Mouse (Mus musculus) spleen, adult 12 weeks (tissue): ENCODE results near the gene Gm21860.
"Not testable (repeated sequence)": the region's sequence is repeated elsewhere in the genome, so short reads cannot be mapped to it uniquely, and the experiment has no call there.

Source experiments
- DNase-seq: peaks from one replicate; pipeline ENCODE4 v3.0.0; 2022; ENCODE audit warnings: low spot score

Gm21860 gene

GRCm38 (mm10) chrY:90732101-90732542, 22.5 kb downstream of the Gm21860 start:
- peak; percentile 70 for DNase-seq

- DNase-seq: not testable (repeated sequence)
Observed at GRCm38 (mm10) chrY:90731593-90731955, 23.0 kb downstream of the Gm21860 start.

- not testable (repeated sequence) for DNase-seq
Observed at GRCm38 (mm10) chrY:90730908-90731592, 23.6 kb downstream of the Gm21860 start.

GRCm38 (mm10) chrY:90729816-90730303, 24.8 kb downstream of the Gm21860 start:
- not testable (repeated sequence) for DNase-seq

GRCm38 (mm10) chrY:90728905-90729256, 25.7 kb downstream of the Gm21860 start:
- not testable (repeated sequence) for DNase-seq

GRCm38 (mm10) chrY:90728251-90728904, 26.2 kb downstream of the Gm21860 start:
- DNase-seq: not testable (repeated sequence)

GRCm38 (mm10) chrY:90727121-90727908, 27.3 kb downstream of the Gm21860 start:
- DNase-seq: not testable (repeated sequence)

- DNase-seq: not testable (repeated sequence)
Observed at GRCm38 (mm10) chrY:90725701-90726451, 28.7 kb downstream of the Gm21860 start.

GRCm38 (mm10) chrY:90725166-90725565, 29.5 kb downstream of the Gm21860 start:
- not testable (repeated sequence) for DNase-seq

GRCm38 (mm10) chrY:90724014-90724709, 30.5 kb downstream of the Gm21860 start:
- DNase-seq: not testable (repeated sequence)

GRCm38 (mm10) chrY:90723336-90723987, 31.2 kb downstream of the Gm21860 start:
- not testable (repeated sequence) for DNase-seq

- DNase-seq: not testable (repeated sequence)
Observed at GRCm38 (mm10) chrY:90720505-90720904, 34.1 kb downstream of the Gm21860 start.

- not testable (repeated sequence) for DNase-seq
Observed at GRCm38 (mm10) chrY:90719403-90720232, 35.0 kb downstream of the Gm21860 start.

GRCm38 (mm10) chrY:90718583-90719402, 35.8 kb downstream of the Gm21860 start:
- DNase-seq: peak; percentile 55

- not testable (repeated sequence) for DNase-seq
Observed at GRCm38 (mm10) chrY:90718021-90718420, 36.6 kb downstream of the Gm21860 start.

GRCm38 (mm10) chrY:90717496-90717895, 37.1 kb downstream of the Gm21860 start:
- not testable (repeated sequence) for DNase-seq
